Mouse (Mus musculus) forebrain, embryonic 16.5 days (tissue): ENCODE results near the gene Pifo. TPM values are rescaled to one million over a fixed set of nuclear protein-coding genes. Genes with fewer than 3 reads are reported as not detected.
A peak's percentile ranks its signal among the peaks of the same experiment; 100 is the strongest.

Source experiments
- ATAC-seq: fragments of 200-750 bp; cut with Nextera tagmentation; 2 replicates; pipeline ENCODE4 v1.8.0; 2017; ENCODE audit warnings: mild to moderate bottlenecking, moderate library complexity
- H3K27ac ChIP-seq: fragments of 300-500 bp; sonication (generic); 2 replicates; pipeline ENCODE4 v1.5.1; 2014; ENCODE audit warnings: low read length, control low read depth
- H3K27me3 ChIP-seq: fragments of 300-500 bp; sonication (generic); replicated peaks from 2 replicates; pipeline ENCODE4 v1.6.1; 2014; ENCODE audit warnings: low read length; ENCODE audit not compliant: control insufficient read depth, insufficient read depth
- H3K36me3 ChIP-seq: fragments of 300-500 bp; sonication (generic); 2 replicates; pipeline ENCODE4 v1.6.1; 2014; ENCODE audit not compliant: control insufficient read depth, insufficient read depth
- H3K4me1 ChIP-seq: fragments of 300-500 bp; sonication (generic); replicated peaks from 2 replicates; pipeline ENCODE4 v1.6.1; 2014; ENCODE audit warnings: low read length; ENCODE audit not compliant: control insufficient read depth, insufficient read depth
- H3K4me2 ChIP-seq: fragments of 300-500 bp; sonication (generic); 2 replicates; pipeline ENCODE4 v1.6.1; 2014; ENCODE audit warnings: mild to moderate bottlenecking, low read length, control low read depth
- H3K4me3 ChIP-seq: fragments of 300-500 bp; sonication (generic); replicated peaks from 2 replicates; pipeline ENCODE4 v1.5.1; 2014; ENCODE audit warnings: mild to moderate bottlenecking, low read length, control low read depth
- H3K9ac ChIP-seq: fragments of 300-500 bp; sonication (generic); replicated peaks from 2 replicates; pipeline ENCODE4 v1.6.1; 2014; ENCODE audit warnings: low read depth, low read length, control low read depth
- H3K9me3 ChIP-seq: fragments of 300-500 bp; sonication (generic); 2 replicates; pipeline ENCODE4 v1.6.1; 2016; ENCODE audit warnings: low read length; ENCODE audit not compliant: control insufficient read depth
- WGBS: fragments of 180-500 bp; shearing (Covaris S2); extraction: QIAGEN DNeasy Blood & Tissue Kit; methylation state at CpG from one replicate; pipeline ENCODE4 v1.1.7; 2014; 5-methylcytosine and 5-hydroxymethylcytosine counted together
- polyA plus RNA-seq: library from polyadenylated mRNA; unstranded; fragments of >200 nt; fragmentation: Nextera tagmentation; extraction: Ambion mirVana; gene quantifications from 2 replicates; pipeline ENCODE4 v1.2.1, GENCODE M21; 2015

Gene Pifo
- polyA plus RNA-seq, 1 experiment from 2014 or later: 3.4 TPM

DNA sequence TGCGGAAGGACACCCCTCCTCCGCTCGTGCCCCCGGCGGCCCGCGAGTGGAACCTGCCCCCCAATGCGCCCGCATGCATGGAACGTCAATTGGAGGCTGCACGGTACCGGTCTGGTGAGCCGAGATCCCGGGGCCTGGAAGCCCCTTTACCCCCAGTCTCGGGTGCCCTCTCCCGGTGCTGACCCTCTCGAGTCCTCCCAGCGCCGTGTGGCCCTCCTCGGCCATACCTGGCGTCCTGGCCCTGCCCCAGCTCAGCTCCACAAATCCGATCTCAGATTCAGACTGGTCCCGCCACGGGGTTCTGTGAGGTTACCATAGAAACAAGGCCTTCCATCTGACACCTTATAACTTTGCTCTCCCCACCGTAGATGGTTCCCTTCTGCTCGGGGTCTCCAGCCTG, 54.9 kb downstream of the Pifo start:
- ATAC-seq: peak; percentile 63
- Histone ChIP-seq H3K4me2 (peak overlapping the region; percentile 90), H3K9ac (peak overlapping the region; percentile 79), H3K4me3 (peak overlapping the region; percentile 89), H3K36me3 (peaks cover 29% of the 10 kb centered on the region), H3K27ac (peak overlapping the region; percentile 67), H3K27me3 (no peaks in the 10 kb centered on the region), H3K9me3 (no peaks in the 10 kb centered on the region), H3K4me1 (peaks cover 27% of the 10 kb centered on the region)
- under 1% methylated on average over 26 of the region's 26 CpGs for WGBS

DNA sequence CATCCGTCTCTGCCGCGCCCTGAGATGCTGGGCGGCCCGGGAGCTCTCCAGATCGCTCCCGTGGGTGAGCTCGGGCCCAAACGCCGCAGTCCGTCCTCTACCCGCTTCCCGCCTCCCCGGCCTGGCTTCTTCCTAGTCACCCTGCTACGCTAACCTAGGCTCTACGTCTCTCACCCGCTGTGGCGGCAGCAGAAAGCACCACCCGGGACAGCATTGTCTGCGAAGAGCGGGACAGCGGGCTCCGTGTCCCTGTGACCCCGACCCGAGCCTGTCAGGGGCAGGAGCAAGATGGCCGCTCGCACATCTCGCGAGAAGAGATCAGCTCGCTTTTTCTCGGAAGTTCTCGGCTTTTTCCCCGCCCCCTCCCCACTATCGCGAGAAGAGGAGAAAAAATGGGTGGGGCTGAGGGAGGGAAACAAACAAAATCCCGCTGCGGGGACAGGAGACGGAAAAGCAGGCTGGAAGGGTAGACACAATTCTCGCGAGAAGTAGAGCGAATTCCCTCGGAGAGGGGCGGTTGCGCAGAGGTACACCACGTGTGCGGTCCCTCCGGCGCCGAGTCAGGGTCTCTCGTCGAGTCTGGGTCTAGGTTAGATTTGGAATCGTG, 55.4 kb downstream of the Pifo start, which contains the start of gene Wdr77:
Gene Wdr77, plus strand, starts transcription at position 396 of the 607 bp plus-strand sequence.
- Histone ChIP-seq H3K27ac (peak within 1 kb of the TSS; percentile 86), H3K27me3 (no peaks in the 10 kb centered on the region), H3K4me2 (peak within 1 kb of the TSS; percentile 90), H3K4me3 (peak within 1 kb of the TSS; percentile 89), H3K36me3 (peaks cover 28% of the 10 kb centered on the region), H3K9ac (peak within 1 kb of the TSS; percentile 98), H3K4me1 (peaks cover 27% of the 10 kb centered on the region), H3K9me3 (no peaks in the 10 kb centered on the region)
- peak; percentile 98 for ATAC-seq
- 0% methylated on average over 52 of the region's 52 CpGs for WGBS

DNA sequence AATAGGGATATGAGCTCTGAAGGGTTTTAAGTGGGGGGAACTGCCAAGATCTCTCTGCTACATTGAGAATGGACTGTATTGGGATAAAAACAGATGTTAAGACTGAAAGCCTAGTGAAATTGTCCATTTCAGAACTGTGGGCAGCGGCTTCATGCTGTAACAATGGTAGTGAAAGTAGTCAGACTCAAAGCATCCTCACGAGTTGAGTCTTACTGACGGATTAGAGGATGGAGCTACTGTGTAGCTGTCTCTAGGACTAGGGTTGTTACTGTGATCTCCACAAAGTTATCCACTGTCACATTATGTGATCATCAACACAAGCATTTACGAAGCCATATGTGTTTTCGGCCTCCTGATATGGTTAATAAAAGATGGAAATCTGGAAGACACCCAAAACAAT, 56.2 kb downstream of the Pifo start:
- no peak for ATAC-seq
- Histone ChIP-seq H3K4me1 (peaks cover 27% of the 10 kb centered on the region), H3K36me3 (peaks cover 23% of the 10 kb centered on the region), H3K27ac (no peak overlapping the region), H3K4me3 (peak overlapping the region; percentile 89), H3K27me3 (no peaks in the 10 kb centered on the region), H3K9ac (peak overlapping the region; percentile 98), H3K4me2 (peak overlapping the region; percentile 72), H3K9me3 (no peaks in the 10 kb centered on the region)
- 46% methylated on average over 5 of the region's 5 CpGs for WGBS

DNA sequence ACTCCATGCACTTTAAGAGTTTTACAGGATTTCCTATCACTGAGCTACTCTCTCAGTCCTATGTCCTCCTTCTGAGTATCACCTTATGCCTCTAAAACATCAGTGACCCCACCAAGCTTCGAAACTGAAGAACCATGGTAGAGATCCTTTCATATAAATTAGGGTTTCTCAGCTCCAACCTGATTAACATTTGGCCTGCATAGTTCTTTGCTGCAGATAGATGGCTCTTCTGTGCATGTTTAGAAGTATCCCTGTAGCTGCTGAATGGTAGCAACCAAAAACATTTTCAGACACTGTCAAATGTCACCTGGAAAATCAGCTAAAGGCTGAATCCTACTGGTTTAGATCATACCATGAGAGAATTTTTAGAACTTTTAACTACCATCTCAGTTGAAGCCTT, 57.2 kb downstream of the Pifo start:
- Histone ChIP-seq H3K9me3 (no peaks in the 10 kb centered on the region), H3K4me3 (no peak overlapping the region)
- no peak for ATAC-seq

DNA sequence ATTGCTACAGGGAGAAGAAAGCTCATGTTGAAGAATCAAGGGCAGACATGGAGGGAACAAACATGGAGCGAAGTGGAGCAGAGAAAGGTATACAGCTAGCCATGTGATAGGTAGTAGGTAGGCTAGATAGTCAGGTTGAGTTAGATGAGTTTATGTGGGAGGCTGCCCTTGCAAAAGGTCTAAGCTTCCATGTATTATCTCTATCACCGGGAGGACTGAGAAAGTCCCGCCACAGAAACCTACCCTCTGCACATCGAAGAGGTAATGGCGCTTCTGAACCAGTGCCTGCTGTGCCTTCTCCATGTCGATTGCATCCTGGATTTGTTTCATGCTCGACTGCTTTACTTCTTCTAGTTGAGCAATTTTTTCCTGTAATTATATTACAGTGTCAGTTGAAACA, 63.1 kb downstream of the Pifo start:
- Histone ChIP-seq H3K36me3 (peaks cover 40% of the 10 kb centered on the region), H3K9me3 (no peaks in the 10 kb centered on the region), H3K4me2 (no peak overlapping the region), H3K27me3 (no peaks in the 10 kb centered on the region), H3K4me3 (no peak overlapping the region), H3K9ac (no peak overlapping the region), H3K27ac (no peak overlapping the region), H3K4me1 (no peaks in the 10 kb centered on the region)
- no peak for ATAC-seq
- 96% methylated on average over 7 of the region's 7 CpGs for WGBS

More for the DNA sequence above, 57.2 kb downstream of the Pifo start:
- Histone ChIP-seq H3K27me3 (no peaks in the 10 kb centered on the region), H3K4me2 (no peak overlapping the region), H3K36me3 (peaks cover 22% of the 10 kb centered on the region), H3K9ac (no peak overlapping the region), H3K27ac (no peak overlapping the region), H3K4me1 (peaks cover 27% of the 10 kb centered on the region)
- WGBS: 92% methylated on average over 1 of the region's 1 CpGs

Other genes starting within 250 kb of the Pifo start
- gene Rap1a, start 213.3 kb downstream of the Pifo start, polyA plus RNA-seq: 67.7 and 87.5 TPM in 2 replicates
- 0.11 TPM in 1 of 2 replicates, not detected in the other for gene Adora3, start 143.8 kb downstream of the Pifo start, polyA plus RNA-seq
- gene Tmigd3, start 143.7 kb downstream of the Pifo start, polyA plus RNA-seq: 0.58 TPM in 1 of 2 replicates, not detected in the other
- gene I830077J02Rik, start 82.0 kb downstream of the Pifo start, polyA plus RNA-seq: 0.34 TPM in 1 of 2 replicates, not detected in the other
- 111 and 118 TPM in 2 replicates for gene Wdr77, start 55.3 kb downstream of the Pifo start, polyA plus RNA-seq
- gene Atp5f1, start 54.5 kb downstream of the Pifo start, polyA plus RNA-seq: 482 and 504 TPM in 2 replicates
- gene Ovgp1, start 40.9 kb downstream of the Pifo start, polyA plus RNA-seq: 3.8 and 3.9 TPM in 2 replicates
- gene Chil5, start 18.2 kb upstream of the Pifo start, polyA plus RNA-seq: not detected in 2 replicates
- gene Chia1, start 98.6 kb upstream of the Pifo start, polyA plus RNA-seq: 0.57 TPM in 2 replicates
- 0.27 TPM in 1 of 2 replicates, not detected in the other for gene Chil3, start 152.9 kb upstream of the Pifo start, polyA plus RNA-seq
- gene Chil4, start 204.9 kb upstream of the Pifo start, polyA plus RNA-seq: not detected in 2 replicates